Mouse (Mus musculus) midbrain, embryonic 11.5 days (tissue): ENCODE results near the gene Lysmd2. TPM values are rescaled to one million over a fixed set of nuclear protein-coding genes. Genes with fewer than 3 reads are reported as not detected.
A peak's percentile ranks its signal among the peaks of the same experiment; 100 is the strongest.

ENCODE experiments used
- ATAC-seq: fragments of 200-750 bp; cut with Nextera tagmentation; 2 replicates; pipeline ENCODE4 v1.8.0; 2017; ENCODE audit warnings: moderate TSS enrichment, moderate library complexity; ENCODE audit not compliant: low FRiP score
- DNase-seq: peaks from one replicate; pipeline ENCODE4 v3.0.0; 2015; ENCODE audit warnings: low spot score; ENCODE audit errors: missing footprints
- H3K27ac ChIP-seq: fragments of 300-500 bp; sonication (generic); 2 replicates; pipeline ENCODE4 v1.5.1; 2014; ENCODE audit warnings: low read depth, low read length
- H3K27me3 ChIP-seq: fragments of 300-500 bp; sonication (generic); 2 replicates; pipeline ENCODE4 v1.6.1; 2014; ENCODE audit warnings: mild to moderate bottlenecking, low read length, moderate library complexity, mixed read lengths; ENCODE audit not compliant: control insufficient read depth, insufficient read depth
- H3K36me3 ChIP-seq: fragments of 300-500 bp; sonication (generic); 2 replicates; pipeline ENCODE4 v1.6.1; 2014; ENCODE audit warnings: mild to moderate bottlenecking, low read length, moderate library complexity, mixed read lengths; ENCODE audit not compliant: control insufficient read depth, insufficient read depth
- H3K4me1 ChIP-seq: fragments of 300-500 bp; sonication (generic); 2 replicates; pipeline ENCODE4 v1.6.1; 2014; ENCODE audit warnings: low read length; ENCODE audit not compliant: control insufficient read depth, insufficient read depth
- H3K4me2 ChIP-seq: fragments of 300-500 bp; sonication (generic); 2 replicates; pipeline ENCODE4 v1.6.1; 2014; ENCODE audit warnings: mild to moderate bottlenecking, moderate library complexity
- H3K4me3 ChIP-seq: fragments of 300-500 bp; sonication (generic); 2 replicates; pipeline ENCODE4 v1.5.1; 2014; ENCODE audit warnings: low read depth, low read length
- H3K9ac ChIP-seq: fragments of 300-500 bp; sonication (generic); 2 replicates; pipeline ENCODE4 v1.6.1; 2014; ENCODE audit warnings: low read length
- H3K9me3 ChIP-seq: fragments of 300-500 bp; sonication (generic); 2 replicates; pipeline ENCODE4 v1.6.1; 2016; ENCODE audit warnings: low read length; ENCODE audit not compliant: control insufficient read depth
- WGBS: fragments of 180-500 bp; shearing (Covaris S2); extraction: QIAGEN DNeasy Blood & Tissue Kit; methylation state at CpG from one replicate; pipeline ENCODE4 v1.1.7; 2014; 5-methylcytosine and 5-hydroxymethylcytosine counted together
- polyA plus RNA-seq: library from polyadenylated mRNA; unstranded; fragments of >200 nt; fragmentation: Nextera tagmentation; extraction: Ambion mirVana; gene quantifications from 2 replicates; pipeline ENCODE4 v1.2.1, GENCODE M21; 2014

Gene Lysmd2
- polyA plus RNA-seq, 1 experiment from 2014 or later, result 14.8 TPM

GRCm38 (mm10) chr9:75600166-75600934 lies 25.2 kb upstream of the Lysmd2 start:
- no peaks in the 10 kb centered on the region for H3K27me3 ChIP-seq
- H3K9me3 ChIP-seq, result no peaks in the 10 kb centered on the region
- peak; percentile 74 for DNase-seq
- no peaks in the 10 kb centered on the region for H3K4me1 ChIP-seq
- WGBS, result 83% methylated on average over 7 of the region's 7 CpGs
- no peak overlapping the region for H3K9ac ChIP-seq
- ATAC-seq, result no peak
- no peaks in the 10 kb centered on the region for H3K36me3 ChIP-seq
- H3K4me2 ChIP-seq, result no peak overlapping the region
- no peak overlapping the region for H3K27ac ChIP-seq
- H3K4me3 ChIP-seq, result no peak overlapping the region

DNA sequence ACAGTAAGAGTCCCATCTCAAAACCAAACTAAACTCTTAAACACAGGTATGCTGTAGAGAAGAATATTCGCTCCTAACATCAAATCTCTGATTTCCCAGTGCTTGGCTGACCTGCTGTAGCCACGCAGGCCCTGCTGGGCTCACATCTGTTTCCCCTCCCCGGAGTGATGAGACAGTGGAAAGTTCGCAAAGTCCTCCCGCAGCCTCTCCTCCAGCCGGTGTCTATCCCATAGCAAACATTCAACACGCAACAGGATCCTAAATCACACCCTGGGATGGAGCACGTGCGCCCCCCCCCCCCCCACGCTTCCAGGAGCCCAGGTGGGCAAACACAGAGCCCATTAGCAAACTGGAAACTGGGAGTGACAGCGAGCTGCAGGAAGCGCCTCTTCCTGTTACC lies 24.0 kb upstream of the Lysmd2 start:
- no peak for ATAC-seq
- H3K36me3 ChIP-seq, result no peaks in the 10 kb centered on the region

DNA sequence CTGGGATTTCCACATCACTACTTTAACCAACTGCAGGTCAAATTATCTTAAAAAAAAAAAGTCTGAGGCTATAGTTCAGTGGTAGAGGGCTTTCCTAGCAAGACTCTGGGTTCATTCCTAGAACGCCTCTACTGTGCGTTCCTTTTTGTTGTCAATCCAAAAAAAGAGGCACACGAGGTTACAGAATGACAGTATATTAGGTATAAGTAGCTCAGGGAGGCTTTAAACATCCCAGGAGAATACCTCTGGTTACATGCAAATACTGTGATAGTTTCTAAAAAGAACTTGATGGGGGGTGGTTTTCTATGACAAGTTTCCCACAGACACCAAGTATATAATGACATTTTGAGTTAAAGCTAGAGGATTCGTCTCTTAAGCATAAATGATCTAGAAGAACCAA lies 18.0 kb upstream of the Lysmd2 start:
- H3K4me3 ChIP-seq, result no peak overlapping the region
- H3K27me3 ChIP-seq, result no peaks in the 10 kb centered on the region; the same call in 1 of the 2 replicates
- no peaks in the 10 kb centered on the region for H3K9me3 ChIP-seq
- WGBS, result 93% methylated on average over 4 of the region's 4 CpGs
- no peak overlapping the region for H3K4me2 ChIP-seq
- H3K4me1 ChIP-seq, result no peaks in the 10 kb centered on the region; the same call in 1 of the 2 replicates
- H3K27ac ChIP-seq, result no peak overlapping the region
- no peaks in the 10 kb centered on the region for H3K36me3 ChIP-seq
- no peak for DNase-seq
- ATAC-seq, result no peak
- no peak overlapping the region for H3K9ac ChIP-seq

More for the DNA sequence above, 24.0 kb upstream of the Lysmd2 start:
- Histone ChIP-seq H3K27me3 (no peaks in the 10 kb centered on the region), H3K9me3 (no peaks in the 10 kb centered on the region), H3K4me1 (no peaks in the 10 kb centered on the region), H3K4me3 (no peak overlapping the region), H3K9ac (no peak overlapping the region), H3K27ac (no peak overlapping the region), H3K4me2 (no peak overlapping the region)
- DNase-seq, result no peak
- WGBS, result 60% methylated on average over 12 of the region's 12 CpGs

- no peak overlapping the region for H3K27ac ChIP-seq
- H3K9me3 ChIP-seq, result no peaks in the 10 kb centered on the region
- WGBS, result 52% methylated on average over 1 of the region's 1 CpGs
- H3K4me1 ChIP-seq, result no peaks in the 10 kb centered on the region; the same call in 1 of the 2 replicates
- no peaks in the 10 kb centered on the region for H3K36me3 ChIP-seq
- H3K4me2 ChIP-seq, result peak overlapping the region; percentile 76; the same call in 1 of the 2 replicates
- ATAC-seq, result no peak
- no peaks in the 10 kb centered on the region; the same call in 1 of the 2 replicates for H3K27me3 ChIP-seq
- no peak for DNase-seq
- H3K4me3 ChIP-seq, result peak overlapping the region; percentile 60
- H3K9ac ChIP-seq, result no peak overlapping the region
Measured at GRCm38 (mm10) chr9:75609505-75609904, 16.0 kb upstream of the Lysmd2 start.

DNA sequence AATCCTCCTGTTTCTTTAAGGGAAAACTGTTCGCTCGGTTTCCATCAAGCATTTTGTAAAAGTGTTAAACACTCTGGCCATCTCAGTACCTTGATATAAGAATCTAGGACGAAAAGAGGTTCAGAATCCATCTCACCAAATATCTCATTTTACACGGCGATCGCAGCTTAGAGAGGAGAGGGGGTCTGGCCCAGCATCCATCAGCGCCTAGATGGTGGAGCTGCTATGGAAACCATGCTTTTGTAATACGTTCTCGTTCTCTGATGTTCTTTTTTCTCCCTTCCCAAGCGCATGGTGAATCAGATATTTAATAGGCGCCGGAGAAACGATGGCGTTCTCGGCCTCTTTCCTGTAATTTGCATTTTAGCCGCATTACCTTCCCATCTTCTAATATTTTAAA lies 15.6 kb upstream of the Lysmd2 start:
- Histone ChIP-seq H3K4me1 (no peaks in the 10 kb centered on the region; the same call in 1 of the 2 replicates), H3K4me3 (peak overlapping the region; percentile 60), H3K36me3 (no peaks in the 10 kb centered on the region), H3K4me2 (peak overlapping the region; percentile 76), H3K9me3 (no peaks in the 10 kb centered on the region), H3K27ac (no peak overlapping the region; the same call in 1 of the 2 replicates), H3K9ac (peak overlapping the region; percentile 67), H3K27me3 (no peaks in the 10 kb centered on the region; the same call in 1 of the 2 replicates)
- WGBS, result 16% methylated on average over 16 of the region's 16 CpGs
- peak; percentile 90 for DNase-seq
- ATAC-seq, result no peak

DNA sequence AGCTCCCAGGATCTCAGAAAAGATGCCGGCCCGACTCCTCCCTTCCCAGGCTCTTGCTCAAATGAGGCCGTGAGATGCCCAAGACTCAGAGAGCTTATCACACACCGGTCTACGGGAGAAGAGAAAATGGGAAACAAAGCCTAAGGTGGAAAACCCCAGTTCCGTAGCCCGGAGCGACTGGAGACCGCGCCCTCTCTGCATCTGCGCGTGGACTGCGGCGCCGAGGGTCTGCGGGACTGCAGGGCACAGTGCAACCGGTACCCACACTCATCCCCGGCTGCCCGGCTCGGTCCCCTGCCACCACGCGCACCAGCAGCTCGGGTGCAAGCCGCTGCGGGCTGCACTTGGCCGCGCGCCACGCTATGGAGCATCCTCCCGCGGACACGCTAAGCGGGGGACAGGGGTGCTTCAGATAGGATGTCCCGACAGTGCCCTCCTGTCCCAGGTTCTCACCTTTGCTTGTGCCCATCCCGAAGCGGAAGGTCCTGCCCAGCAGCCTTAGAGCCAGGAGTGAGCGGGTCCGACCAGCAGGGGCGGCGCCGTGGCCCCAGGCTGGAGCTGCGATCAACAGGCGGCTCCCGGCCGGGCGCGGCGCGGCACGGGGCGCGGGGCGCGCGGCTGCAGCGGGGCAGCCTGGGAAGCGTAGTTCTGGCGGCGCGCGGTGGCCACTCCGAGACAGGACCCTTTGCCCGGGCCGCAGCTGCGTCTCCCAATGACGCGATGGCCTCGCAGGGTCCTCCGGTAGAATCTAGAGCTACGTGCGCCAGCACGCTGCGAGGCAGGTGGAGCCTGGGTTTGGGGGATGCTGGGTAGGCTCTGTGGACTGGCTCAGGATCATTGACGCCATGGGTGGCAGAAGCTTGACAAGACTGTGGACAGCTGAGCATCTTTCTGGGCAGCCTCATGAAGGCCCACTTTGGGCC lies 14.7 kb upstream of the Lysmd2 start, which contains the start of gene Tmod2:
Gene Tmod2, minus strand, starts transcription at position 755 of the 923 bp plus-strand sequence.
- H3K4me3 ChIP-seq, result peak within 1 kb of the TSS; percentile 60
- H3K9ac ChIP-seq, result peak within 1 kb of the TSS; percentile 67
- DNase-seq, result peak; percentile 98
- under 1% methylated on average over 74 of the region's 74 CpGs for WGBS
- H3K4me1 ChIP-seq, result no peaks in the 10 kb centered on the region; the same call in 1 of the 2 replicates
- no peaks in the 10 kb centered on the region; the same call in 1 of the 2 replicates for H3K27me3 ChIP-seq
- H3K9me3 ChIP-seq, result no peaks in the 10 kb centered on the region
- no peaks in the 10 kb centered on the region for H3K36me3 ChIP-seq
- H3K4me2 ChIP-seq, result peak within 1 kb of the TSS; percentile 76
- peak; percentile 95 for ATAC-seq
- peak within 1 kb of the TSS; percentile 23 for H3K27ac ChIP-seq

GRCm38 (mm10) chr9:75616560-75616959 lies 9.0 kb upstream of the Lysmd2 start:
- no peak overlapping the region for H3K27ac ChIP-seq
- no peak overlapping the region for H3K4me2 ChIP-seq
- no peaks in the 10 kb centered on the region for H3K4me1 ChIP-seq
- H3K9me3 ChIP-seq, result no peaks in the 10 kb centered on the region
- DNase-seq (no peak), ATAC-seq (no peak)
- 76% methylated on average over 3 of the region's 3 CpGs for WGBS
- H3K27me3 ChIP-seq, result no peaks in the 10 kb centered on the region; the same call in 1 of the 2 replicates
- H3K9ac ChIP-seq, result no peak overlapping the region
- H3K36me3 ChIP-seq, result no peaks in the 10 kb centered on the region
- H3K4me3 ChIP-seq, result no peak overlapping the region

- WGBS, result 82% methylated on average over 6 of the region's 6 CpGs
- no peak for DNase-seq
- Histone ChIP-seq H3K36me3 (no peaks in the 10 kb centered on the region), H3K4me1 (no peaks in the 10 kb centered on the region), H3K9ac (no peak overlapping the region), H3K27me3 (no peaks in the 10 kb centered on the region), H3K4me2 (no peak overlapping the region), H3K4me3 (no peak overlapping the region), H3K9me3 (no peaks in the 10 kb centered on the region), H3K27ac (no peak overlapping the region)
- no peak for ATAC-seq
Measured at GRCm38 (mm10) chr9:75618836-75619400, 6.6 kb upstream of the Lysmd2 start.
